In the genomic region with DNA sequence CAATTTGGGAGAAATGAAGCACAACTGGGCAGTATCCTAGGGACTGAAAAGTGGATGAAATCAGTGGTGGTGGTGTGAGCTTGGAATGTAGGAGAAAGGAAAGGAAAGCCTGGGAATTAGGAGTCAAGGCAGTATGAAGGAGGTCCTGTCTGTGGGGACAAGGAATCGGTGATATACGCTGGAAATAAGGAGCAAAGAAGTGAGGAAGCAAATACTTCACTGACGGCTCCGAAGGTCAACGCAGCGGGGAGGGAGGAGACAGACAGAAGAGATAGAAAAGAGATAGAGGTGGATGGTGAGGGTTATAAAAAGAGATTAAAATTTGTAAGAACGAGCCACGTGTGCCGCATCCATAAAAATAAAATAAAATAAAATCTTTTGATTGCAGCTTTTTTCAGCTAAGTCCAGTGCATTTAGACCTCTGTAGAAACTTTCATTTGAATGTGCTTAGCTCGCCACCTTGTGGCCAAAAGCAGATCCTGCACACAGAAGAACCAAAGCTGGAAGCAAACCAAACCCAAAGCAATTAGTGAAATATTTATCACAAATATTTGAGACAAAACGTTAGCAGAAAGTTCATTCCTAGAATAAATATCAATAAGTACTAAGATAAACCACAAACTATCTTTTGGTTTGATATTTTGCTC, we compare ENCODE assay signal across 8 mouse cellular contexts.
DNase-seq lines count a peak whose midpoint lies in the region; ATAC-seq and TF ChIP-seq lines count a peak whose summit lies in the region.

No protein-coding gene starts in this region.

- no peak overlapping the region for H3K4me3 ChIP-seq in lung, adult 2 months (replicated peaks; ENCODE audit: extremely low read depth, low read depth, low read length)

- peak; percentile 2 to 23 for DNase-seq in urinary bladder, adult 18-20 months (ENCODE audit: low spot score in 2 of 2)
- DNase-seq in urinary bladder, postnatal 10 days (ENCODE audit: low spot score): no peak
- DNase-seq in adrenal gland, postnatal 10 days: peak; percentile 61
- peak; percentile 42 for DNase-seq in embryo, embryonic 9.5 days (ENCODE audit: extremely low spot score)
- peak; percentile 54 for DNase-seq in hindlimb bud, embryonic 11.5 days (ENCODE audit: extremely low spot score, low read depth, low spot score)
- DNase-seq in lung, adult 2 months: peak; percentile 10
- DNase-seq in ovary, postnatal 14 days (ENCODE audit: low spot score): peak; percentile 5

- ATAC-seq in erythroblast, adult 5-6 weeks (replicated peaks; ENCODE audit: low FRiP score, poor library complexity, severe bottlenecking): no peak

- TF ChIP-seq POLR2A in lung, adult 2 months (IDR thresholded peaks at IDR 0.05; ENCODE audit: borderline replicate concordance, extremely low read depth, low read depth, low read length): no peak

- WGBS in lung, adult 2 months: 30% methylated on average over 11 of the region's 11 CpGs

- no peaks in the 10 kb centered on the region for H3K4me1 ChIP-seq in lung, adult 2 months (ENCODE audit: control insufficient read depth, insufficient read depth, low read length)

- peak; percentile 49 for TF ChIP-seq CTCF in lung, adult 2 months (IDR thresholded peaks at IDR 0.05; ENCODE audit: insufficient read depth, low read length)
